Mouse (Mus musculus) layer of hippocampus, postnatal 10 days (tissue): ENCODE measurements at regions not wholly inside any gene's neighbourhood (a gene's known extent, or its start where the extent isn't known, plus 50 kb on each side); places are given as distances from the start of the nearest gene placed in this dataset.
A peak's percentile ranks its signal among the peaks of the same experiment; 100 is the strongest.

Experiments used
- DNase-seq, 2 experiments: peaks; one replicate each; pipeline ENCODE4 v3.0.0; 2021; ENCODE audit warnings: low spot score in 2 of 2

GRCm38 (mm10) chr13:111131108-111131507 is 123.7 kb upstream of the Actbl2 start:
- DNase-seq, result no peak

- DNase-seq, result no peak
Observed at GRCm38 (mm10) chr13:111136392-111136791, 118.4 kb upstream of the Actbl2 start.

- DNase-seq, result no peak
Observed at GRCm38 (mm10) chr13:111142757-111143420, 111.9 kb upstream of the Actbl2 start.

GRCm38 (mm10) chr13:111144721-111145120 is 110.1 kb upstream of the Actbl2 start:
- no peak for DNase-seq

GRCm38 (mm10) chr13:111157921-111158638 is 96.7 kb upstream of the Actbl2 start:
- no peak for DNase-seq

- no peak for DNase-seq
Observed at GRCm38 (mm10) chr13:111159498-111159897, 95.3 kb upstream of the Actbl2 start.

- no peak for DNase-seq
Observed at GRCm38 (mm10) chr13:111165538-111165937, 89.3 kb upstream of the Actbl2 start.

- DNase-seq, result no peak
Observed at GRCm38 (mm10) chr13:111170269-111171165, 84.3 kb upstream of the Actbl2 start.

- no peak for DNase-seq
Observed at GRCm38 (mm10) chr13:111179186-111179585, 75.6 kb upstream of the Actbl2 start.

GRCm38 (mm10) chr13:111183293-111183692 is 71.5 kb upstream of the Actbl2 start:
- DNase-seq, result no peak

- DNase-seq, result no peak
Observed at GRCm38 (mm10) chr13:111185799-111186198, 69.0 kb upstream of the Actbl2 start.

GRCm38 (mm10) chr13:111186833-111187232 is 68.0 kb upstream of the Actbl2 start:
- DNase-seq, result no peak

GRCm38 (mm10) chr13:111193919-111194318 is 60.9 kb upstream of the Actbl2 start:
- no peak for DNase-seq

GRCm38 (mm10) chr13:111194337-111194736 is 60.5 kb upstream of the Actbl2 start:
- no peak for DNase-seq

GRCm38 (mm10) chr13:111201532-111201931 is 53.3 kb upstream of the Actbl2 start:
- DNase-seq, result no peak

GRCm38 (mm10) chr13:111204580-111205285 is 50.1 kb upstream of the Actbl2 start:
- DNase-seq, result peak; percentile 73 to 76
